Mouse (Mus musculus) ES-E14 (cell line): ENCODE data around the gene Atpaf1.

Source experiments
- CHD2 ChIP-seq: IDR thresholded peaks from 2 replicates; pipeline ENCODE4 v1.6.1; 2014; ENCODE audit warnings: mild to moderate bottlenecking, low read depth, low read length, inconsistent platforms
- HCFC1 ChIP-seq: IDR thresholded peaks from 2 replicates; pipeline ENCODE4 v1.6.1; 2012; ENCODE audit warnings: low read length, inconsistent platforms, borderline replicate concordance; ENCODE audit not compliant: insufficient read depth
- MAFK ChIP-seq: IDR thresholded peaks from 2 replicates; pipeline ENCODE4 v1.6.1; 2014; ENCODE audit warnings: mild to moderate bottlenecking, low read depth, low read length, inconsistent platforms; ENCODE audit not compliant: insufficient read depth
- ZC3H11A ChIP-seq: IDR thresholded peaks from 2 replicates; pipeline ENCODE4 v1.6.1; 2012; ENCODE audit warnings: low read depth, mild to moderate bottlenecking, inconsistent platforms, low read length, borderline replicate concordance

- TF ChIP-seq MAFK (no peak), CHD2 (no peak), ZC3H11A (no peak), HCFC1 (no peak)
Observed at GRCm38 (mm10) chr4:115780269-115780668, 4.3 kb upstream of the Atpaf1 start.
